Mouse (Mus musculus): Measurements from ENCODE around the gene Dgka. TPM values are rescaled to one million over a fixed set of nuclear protein-coding genes. Genes with fewer than 3 reads are reported as not detected.
A peak's percentile ranks its signal among the peaks of the same experiment; 100 is the strongest.

Gene Dgka
- polyA plus RNA-seq, 1 experiment from 2014 or later: 5.4 TPM

- Histone ChIP-seq H3K27me3 (no peaks in the 10 kb centered on the region), H3K4me1 (replicated peaks) (peaks cover 42% of the 10 kb centered on the region), H3K9me3 (replicated peaks) (no peaks in the 10 kb centered on the region), H3K36me3 (peaks cover 31% of the 10 kb centered on the region), H3K9ac (no peak overlapping the region), H3K4me2 (no peak overlapping the region), H3K27ac (peak overlapping the region; percentile 59), H3K4me3 (no peak overlapping the region)
- WGBS: 53% methylated on average over 11 of the region's 11 CpGs
- ATAC-seq (replicated peaks; ENCODE audit: insufficient number of reproducible peaks, insufficient read depth, low FRiP score, low read depth): no peak
Observed at GRCm38 (mm10) chr10:128699611-128700010, 45.0 kb downstream of the Dgka start.

GRCm38 (mm10) chr10:128699006-128699405, 45.6 kb downstream of the Dgka start:
- peaks cover 42% of the 10 kb centered on the region for H3K4me1 ChIP-seq (replicated peaks)
- no peak for ATAC-seq (replicated peaks; ENCODE audit: insufficient number of reproducible peaks, insufficient read depth, low FRiP score, low read depth)
- no peak overlapping the region for H3K4me3 ChIP-seq
- H3K9ac ChIP-seq: no peak overlapping the region
- peak overlapping the region; percentile 46 for H3K27ac ChIP-seq
- no peaks in the 10 kb centered on the region for H3K9me3 ChIP-seq (replicated peaks)
- no peak overlapping the region for H3K4me2 ChIP-seq
- H3K36me3 ChIP-seq: peaks cover 31% of the 10 kb centered on the region
- 76% methylated on average over 5 of the region's 5 CpGs for WGBS
- no peaks in the 10 kb centered on the region for H3K27me3 ChIP-seq

GRCm38 (mm10) chr10:128697072-128697725, 47.5 kb downstream of the Dgka start:
- ATAC-seq (replicated peaks; ENCODE audit: insufficient number of reproducible peaks, insufficient read depth, low FRiP score, low read depth): no peak
- no peaks in the 10 kb centered on the region for H3K27me3 ChIP-seq
- peak overlapping the region; percentile 62; the same call in 1 of the 2 replicates for H3K4me2 ChIP-seq
- peak overlapping the region; percentile 95 for H3K4me3 ChIP-seq
- no peaks in the 10 kb centered on the region for H3K9me3 ChIP-seq (replicated peaks)
- H3K27ac ChIP-seq: no peak overlapping the region
- 87% methylated on average over 6 of the region's 6 CpGs for WGBS
- H3K36me3 ChIP-seq: peaks cover 29% of the 10 kb centered on the region
- peaks cover 25% of the 10 kb centered on the region for H3K4me1 ChIP-seq (replicated peaks)
- no peak overlapping the region for H3K9ac ChIP-seq

- no peaks in the 10 kb centered on the region for H3K9me3 ChIP-seq (replicated peaks)
- peak within 1 kb of the TSS; percentile 73 for H3K4me2 ChIP-seq
- no peaks in the 10 kb centered on the region for H3K27me3 ChIP-seq
- H3K4me1 ChIP-seq (replicated peaks): peaks cover 24% of the 10 kb centered on the region
- H3K36me3 ChIP-seq: peaks cover 21% of the 10 kb centered on the region
- ATAC-seq (replicated peaks; ENCODE audit: insufficient number of reproducible peaks, insufficient read depth, low FRiP score, low read depth): peak; percentile 99
- WGBS: 1% methylated on average over 40 of the region's 40 CpGs
- peak within 1 kb of the TSS; percentile 93 for H3K9ac ChIP-seq
- H3K4me3 ChIP-seq: peak within 1 kb of the TSS; percentile 95
- H3K27ac ChIP-seq: peak within 1 kb of the TSS; percentile 99
Observed at GRCm38 (mm10) chr10:128695992-128696807, 48.5 kb downstream of the Dgka start, which contains the start of gene Rab5b. Gene Rab5b, minus strand, starts transcription at chr10:128696264.

GRCm38 (mm10) chr10:128695411-128695991, 49.2 kb downstream of the Dgka start:
- ATAC-seq (replicated peaks; ENCODE audit: insufficient number of reproducible peaks, insufficient read depth, low FRiP score, low read depth): no peak
- Histone ChIP-seq H3K9ac (peak overlapping the region; percentile 93), H3K4me1 (replicated peaks) (peaks cover 24% of the 10 kb centered on the region), H3K4me2 (peak overlapping the region; percentile 73), H3K4me3 (peak overlapping the region; percentile 95), H3K27ac (peak overlapping the region; percentile 99), H3K27me3 (no peaks in the 10 kb centered on the region), H3K9me3 (replicated peaks) (no peaks in the 10 kb centered on the region), H3K36me3 (peaks cover 15% of the 10 kb centered on the region)
- under 1% methylated on average over 22 of the region's 22 CpGs for WGBS

GRCm38 (mm10) chr10:128674469-128675008, 70.1 kb downstream of the Dgka start:
- Histone ChIP-seq H3K27ac (peak overlapping the region; percentile 49), H3K4me2 (peak overlapping the region; percentile 86), H3K4me3 (peak overlapping the region; percentile 70), H3K27me3 (no peaks in the 10 kb centered on the region), H3K9ac (peak overlapping the region; percentile 58), H3K9me3 (replicated peaks) (no peaks in the 10 kb centered on the region), H3K36me3 (peaks cover 5% of the 10 kb centered on the region), H3K4me1 (replicated peaks) (peaks cover 8% of the 10 kb centered on the region)
- no peak for ATAC-seq (replicated peaks; ENCODE audit: insufficient number of reproducible peaks, insufficient read depth, low FRiP score, low read depth)
- 1% methylated on average over 9 of the region's 9 CpGs for WGBS

- peak within 1 kb of the TSS; percentile 49 for H3K27ac ChIP-seq
- no peaks in the 10 kb centered on the region for H3K27me3 ChIP-seq
- H3K9ac ChIP-seq: peak within 1 kb of the TSS; percentile 58
- H3K36me3 ChIP-seq: no peaks in the 10 kb centered on the region
- H3K4me1 ChIP-seq (replicated peaks): peaks cover 13% of the 10 kb centered on the region
- under 1% methylated on average over 56 of the region's 60 CpGs for WGBS
- peak within 1 kb of the TSS; percentile 86 for H3K4me2 ChIP-seq
- H3K4me3 ChIP-seq: peak within 1 kb of the TSS; percentile 70
- no peaks in the 10 kb centered on the region for H3K9me3 ChIP-seq (replicated peaks)
- ATAC-seq (replicated peaks; ENCODE audit: insufficient number of reproducible peaks, insufficient read depth, low FRiP score, low read depth): peak; percentile 93
Observed at GRCm38 (mm10) chr10:128673763-128674468, 70.7 kb downstream of the Dgka start, which contains the start of gene Suox. Gene Suox, minus strand, starts transcription at chr10:128674073.

- 92% methylated on average over 9 of the region's 9 CpGs for WGBS
- Histone ChIP-seq H3K9ac (no peak overlapping the region), H3K4me3 (no peak overlapping the region), H3K36me3 (no peaks in the 10 kb centered on the region), H3K27me3 (no peaks in the 10 kb centered on the region), H3K9me3 (replicated peaks) (no peaks in the 10 kb centered on the region), H3K4me2 (no peak overlapping the region), H3K4me1 (replicated peaks) (peaks cover 16% of the 10 kb centered on the region), H3K27ac (no peak overlapping the region)
- ATAC-seq (replicated peaks; ENCODE audit: insufficient number of reproducible peaks, insufficient read depth, low FRiP score, low read depth): no peak
Observed at GRCm38 (mm10) chr10:128671148-128671547, 73.5 kb downstream of the Dgka start.
